Comparison of ENCODE assay signal across 12 mouse cellular contexts in genomic region chr8:121480411-121481031, GRCm38 (mm10).
DNase-seq lines count a peak whose midpoint lies in the region; ATAC-seq lines count a peak whose summit lies in the region.
"Had no signal": no experiment of that assay in that cellular context is flagged by ENCODE, and none has a peak within 500 bp of the region (broad histone marks: within the 10 kb centered on the region; RNA-seq: fewer than 3 reads in every experiment).

No protein-coding gene starts in this region.

- peaks cover 7% of the 10 kb centered on the region; the same call in 1 of the 2 replicates for H3K4me1 ChIP-seq in lung, embryonic 16.5 days (replicated peaks; ENCODE audit: control insufficient read depth, insufficient read depth, low read length)
- H3K4me1 ChIP-seq in forebrain, embryonic 14.5 days (ENCODE audit: control insufficient read depth, insufficient read depth, low read length) = peaks cover 5% of the 10 kb centered on the region; the same call in 1 of the 2 replicates
- H3K4me1 ChIP-seq in limb, embryonic 13.5 days = peaks cover 69% of the 10 kb centered on the region
- H3K4me1 ChIP-seq in neural tube, embryonic 15.5 days = peaks cover 15% of the 10 kb centered on the region
- H3K4me1 ChIP-seq: liver, embryonic 15.5 days had no signal

- H3K9me3 ChIP-seq in lung, embryonic 16.5 days (ENCODE audit: control insufficient read depth, low read length) = no peaks in the 10 kb centered on the region
- no peaks in the 10 kb centered on the region for H3K9me3 ChIP-seq in forebrain, embryonic 14.5 days (replicated peaks; ENCODE audit: control insufficient read depth, low read length)
- H3K9me3 ChIP-seq in limb, embryonic 13.5 days = no peaks in the 10 kb centered on the region
- no peaks in the 10 kb centered on the region for H3K9me3 ChIP-seq in neural tube, embryonic 15.5 days (replicated peaks)
- H3K9me3 ChIP-seq: liver, embryonic 15.5 days had no signal

- peak overlapping the region; percentile 7; the same call in 1 of the 2 replicates for H3K4me2 ChIP-seq in lung, embryonic 16.5 days (ENCODE audit: low read depth, low read length)
- H3K4me2 ChIP-seq in forebrain, embryonic 14.5 days (ENCODE audit: low read length) = 0 out of 2 replicates have a peak overlapping the region, but pooled peaks have one; percentile 4
- H3K4me2 ChIP-seq in limb, embryonic 13.5 days (replicated peaks) = 0 out of 2 replicates have a peak overlapping the region, but pooled peaks have one; percentile 7
- H3K4me2 ChIP-seq in neural tube, embryonic 15.5 days = peak overlapping the region; percentile 22
- H3K4me2 ChIP-seq: liver, embryonic 15.5 days had no signal

- WGBS in lung, embryonic 16.5 days = 47% methylated on average over 26 of the region's 26 CpGs
- 33% methylated on average over 26 of the region's 26 CpGs for WGBS in forebrain, embryonic 14.5 days
- 53% methylated on average over 26 of the region's 26 CpGs for WGBS in limb, embryonic 13.5 days
- 29% methylated on average over 26 of the region's 26 CpGs for WGBS in neural tube, embryonic 15.5 days

- H3K4me3 ChIP-seq in lung, embryonic 16.5 days (ENCODE audit: low read length) = no peak overlapping the region
- H3K4me3 ChIP-seq in forebrain, embryonic 14.5 days (ENCODE audit: low read depth, low read length) = no peak overlapping the region
- no peak overlapping the region for H3K4me3 ChIP-seq in limb, embryonic 13.5 days
- H3K4me3 ChIP-seq in neural tube, embryonic 15.5 days (replicated peaks) = no peak overlapping the region
- H3K4me3 ChIP-seq: left cerebral cortex, adult 2 months; liver, embryonic 15.5 days had no signal

- H3K27ac ChIP-seq in lung, embryonic 16.5 days (ENCODE audit: low read length) = no peak overlapping the region; the same call in 1 of the 2 replicates
- H3K27ac ChIP-seq in forebrain, embryonic 14.5 days (ENCODE audit: low read depth, low read length) = no peak overlapping the region
- peak overlapping the region; percentile 77 for H3K27ac ChIP-seq in limb, embryonic 13.5 days
- H3K27ac ChIP-seq in neural tube, embryonic 15.5 days (replicated peaks) = no peak overlapping the region
- H3K27ac ChIP-seq: left cerebral cortex, adult 2 months; liver, embryonic 15.5 days had no signal

- DNase-seq in lung, postnatal 36 days = no peak
- DNase-seq in forebrain, embryonic 14.5 days (ENCODE audit: low spot score) = peak; percentile 19
- DNase-seq in frontal cortex, postnatal 25 days (ENCODE audit: low spot score in 2 of 2) = no peak
- DNase-seq: adrenal gland, postnatal 25 days; kidney, postnatal 14 days; right cerebral cortex, postnatal 4 days had no signal

- H3K9ac ChIP-seq in lung, embryonic 16.5 days (ENCODE audit: low read length) = no peak overlapping the region
- H3K9ac ChIP-seq in forebrain, embryonic 14.5 days (ENCODE audit: low read length) = no peak overlapping the region
- H3K9ac ChIP-seq in limb, embryonic 13.5 days = peak overlapping the region; percentile 25; the same call in 1 of the 2 replicates
- no peak overlapping the region for H3K9ac ChIP-seq in neural tube, embryonic 15.5 days (replicated peaks)
- H3K9ac ChIP-seq: liver, embryonic 15.5 days had no signal

- H3K27me3 ChIP-seq in lung, embryonic 16.5 days (ENCODE audit: control insufficient read depth, insufficient read depth, low read depth, low read length) = no peaks in the 10 kb centered on the region
- no peaks in the 10 kb centered on the region for H3K27me3 ChIP-seq in forebrain, embryonic 14.5 days (replicated peaks; ENCODE audit: control insufficient read depth, insufficient read depth, low read length)
- H3K27me3 ChIP-seq in limb, embryonic 13.5 days = 0 out of 2 replicates have a peak, but pooled peaks cover 8% of the 10 kb centered on the region
- H3K27me3 ChIP-seq in neural tube, embryonic 15.5 days (replicated peaks) = peaks cover 19% of the 10 kb centered on the region; the same call in 1 of the 2 replicates

- H3K36me3 ChIP-seq in lung, embryonic 16.5 days (ENCODE audit: control insufficient read depth, insufficient read depth, low read length) = no peaks in the 10 kb centered on the region
- H3K36me3 ChIP-seq in forebrain, embryonic 14.5 days (ENCODE audit: control insufficient read depth, insufficient read depth, low read length) = no peaks in the 10 kb centered on the region
- no peaks in the 10 kb centered on the region for H3K36me3 ChIP-seq in limb, embryonic 13.5 days
- H3K36me3 ChIP-seq in neural tube, embryonic 15.5 days = no peaks in the 10 kb centered on the region
- H3K36me3 ChIP-seq: liver, embryonic 15.5 days had no signal

- peak; percentile 23; the same call in 1 of the 2 replicates for ATAC-seq in lung, embryonic 16.5 days (ENCODE audit: low read depth)
- ATAC-seq in forebrain, embryonic 14.5 days = no peak
- no peak for ATAC-seq in limb, embryonic 13.5 days (ENCODE audit: low FRiP score, low read depth)
- no peak for ATAC-seq in neural tube, embryonic 15.5 days (ENCODE audit: low FRiP score)
- no peak for ATAC-seq in activated CD4-positive, CD25-positive, alpha-beta regulatory T cell, adult 4 months
